Mouse (Mus musculus): Measurements from ENCODE around the gene Pcnt. TPM values are rescaled to one million over a fixed set of nuclear protein-coding genes. Genes with fewer than 3 reads are reported as not detected.

Pcnt gene
- polyA plus RNA-seq, 1 experiment from 2014 or later: 5.5 TPM

DNA sequence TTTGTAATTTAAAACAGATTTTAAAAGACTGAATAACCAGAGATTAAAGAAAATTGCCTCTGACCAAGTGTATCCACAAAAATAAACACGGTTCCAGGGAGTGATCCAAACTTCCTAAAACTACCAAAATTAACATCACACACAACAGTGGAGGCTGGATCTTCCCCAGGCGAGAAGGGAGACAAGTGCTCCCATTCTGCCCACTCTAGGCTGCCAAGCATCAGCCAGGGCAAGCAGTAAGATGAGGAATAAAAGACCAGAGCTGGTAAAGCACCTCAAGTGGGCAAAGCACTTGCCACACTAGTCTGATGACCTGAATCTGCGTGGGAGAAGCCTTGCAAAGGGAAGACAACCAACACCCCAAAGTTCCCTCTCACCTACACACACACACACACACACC is 70.8 kb downstream of the Pcnt start:
- H3K4me1 ChIP-seq (ENCODE audit: control insufficient read depth, insufficient read depth, low read depth, low read length): no peaks in the 10 kb centered on the region
- H3K4me3 ChIP-seq (ENCODE audit: low read length): no peak overlapping the region
- H3K27ac ChIP-seq (ENCODE audit: low read depth, low read length): no peak overlapping the region
- peaks cover 17% of the 10 kb centered on the region for H3K36me3 ChIP-seq (ENCODE audit: control insufficient read depth, insufficient read depth, low read length)
- no peak overlapping the region for H3K9ac ChIP-seq (ENCODE audit: low read depth, low read length)
- no peaks in the 10 kb centered on the region for H3K9me3 ChIP-seq (ENCODE audit: control insufficient read depth, low read length)
- H3K4me2 ChIP-seq (ENCODE audit: low read length): no peak overlapping the region
- H3K27me3 ChIP-seq (replicated peaks; ENCODE audit: control insufficient read depth, insufficient read depth, low read length): no peaks in the 10 kb centered on the region
- 86% methylated on average over 3 of the region's 3 CpGs for WGBS
- ATAC-seq: no peak

DNA sequence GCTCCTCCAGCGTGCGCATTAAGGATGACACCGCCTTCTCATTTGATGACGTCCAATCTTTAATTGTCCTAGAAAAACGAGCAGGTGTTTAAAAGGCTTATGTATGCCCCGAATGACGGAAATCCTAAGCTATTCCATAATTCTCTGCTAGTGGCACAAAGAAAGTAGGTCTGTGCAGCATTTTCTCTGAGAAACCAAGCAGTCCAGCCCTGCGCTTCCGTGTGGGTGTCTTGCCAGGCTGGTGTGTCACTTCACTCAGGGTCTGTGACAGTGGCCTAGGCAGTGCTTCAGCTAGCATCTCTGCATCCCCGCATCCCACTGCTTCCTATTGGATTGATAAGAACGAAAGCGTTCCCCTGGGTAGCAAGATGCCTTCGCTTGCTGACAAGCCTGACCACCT is 73.8 kb downstream of the Pcnt start:
- Histone ChIP-seq H3K4me1 (ENCODE audit: control insufficient read depth, insufficient read depth, low read depth, low read length) (no peaks in the 10 kb centered on the region), H3K9ac (ENCODE audit: low read depth, low read length) (no peak overlapping the region), H3K4me3 (ENCODE audit: low read length) (no peak overlapping the region), H3K4me2 (ENCODE audit: low read length) (no peak overlapping the region), H3K27me3 (replicated peaks; ENCODE audit: control insufficient read depth, insufficient read depth, low read length) (no peaks in the 10 kb centered on the region), H3K9me3 (ENCODE audit: control insufficient read depth, low read length) (no peaks in the 10 kb centered on the region), H3K36me3 (ENCODE audit: control insufficient read depth, insufficient read depth, low read length) (peaks cover 10% of the 10 kb centered on the region), H3K27ac (ENCODE audit: low read depth, low read length) (no peak overlapping the region)
- no peak for ATAC-seq
- WGBS: 94% methylated on average over 13 of the region's 13 CpGs

DNA sequence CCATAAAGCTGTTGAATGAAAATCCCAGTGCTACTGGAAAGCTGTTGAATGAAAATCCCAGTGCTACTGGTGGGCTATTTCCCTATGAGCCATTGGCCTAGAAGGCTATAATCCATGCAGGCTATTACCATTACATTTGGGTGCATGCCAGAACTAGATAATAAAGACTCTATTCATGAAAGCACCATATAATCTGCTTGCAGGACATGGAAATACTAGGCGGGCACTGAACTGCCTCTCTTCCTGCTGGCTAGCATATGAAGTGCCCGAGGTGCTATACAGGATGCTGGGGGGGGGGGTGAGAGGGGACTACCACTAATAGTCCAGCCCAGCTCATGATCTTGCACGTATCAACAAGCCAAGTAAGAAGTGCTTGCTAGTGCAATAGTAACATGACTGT is 79.4 kb downstream of the Pcnt start:
- Histone ChIP-seq H3K4me2 (ENCODE audit: low read length) (no peak overlapping the region), H3K36me3 (ENCODE audit: control insufficient read depth, insufficient read depth, low read length) (no peaks in the 10 kb centered on the region), H3K9me3 (ENCODE audit: control insufficient read depth, low read length) (no peaks in the 10 kb centered on the region), H3K9ac (ENCODE audit: low read depth, low read length) (no peak overlapping the region), H3K27me3 (replicated peaks; ENCODE audit: control insufficient read depth, insufficient read depth, low read length) (no peaks in the 10 kb centered on the region), H3K4me3 (ENCODE audit: low read length) (no peak overlapping the region), H3K4me1 (ENCODE audit: control insufficient read depth, insufficient read depth, low read depth, low read length) (no peaks in the 10 kb centered on the region), H3K27ac (ENCODE audit: low read depth, low read length) (no peak overlapping the region)
- no peak; the same call in 1 of the 2 replicates for ATAC-seq
- whole genome bisulfite sequencing: 37% methylated on average over 3 of the region's 3 CpGs

DNA sequence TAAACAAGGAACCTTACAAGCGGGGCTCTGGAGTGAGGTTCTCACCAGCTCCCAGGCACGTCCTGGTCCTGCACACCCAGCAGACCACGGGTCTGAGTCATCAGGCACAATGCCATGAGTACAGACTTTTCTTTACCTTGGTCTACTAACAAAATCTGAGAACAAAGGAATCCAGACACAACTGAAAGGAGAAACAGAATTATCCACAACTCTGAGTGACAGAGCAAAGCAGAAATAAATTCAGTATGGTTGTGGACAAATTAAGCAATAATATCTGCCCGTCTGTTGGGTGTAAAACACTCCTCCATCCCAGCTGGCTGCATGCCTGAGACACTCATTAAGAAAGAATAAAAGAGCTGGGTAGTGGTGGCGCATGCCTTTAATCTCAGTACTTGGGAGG is 84.1 kb downstream of the Pcnt start:
- peaks cover 2% of the 10 kb centered on the region; the same call in 1 of the 2 replicates for H3K36me3 ChIP-seq (ENCODE audit: control insufficient read depth, insufficient read depth, low read length)
- H3K27me3 ChIP-seq (replicated peaks; ENCODE audit: control insufficient read depth, insufficient read depth, low read length): no peaks in the 10 kb centered on the region
- WGBS: 80% methylated on average over 5 of the region's 5 CpGs
- no peaks in the 10 kb centered on the region for H3K9me3 ChIP-seq (ENCODE audit: control insufficient read depth, low read length)
- H3K4me2 ChIP-seq (ENCODE audit: low read length): no peak overlapping the region
- no peak overlapping the region for H3K4me3 ChIP-seq (ENCODE audit: low read length)
- no peak overlapping the region for H3K27ac ChIP-seq (ENCODE audit: low read depth, low read length)
- ATAC-seq: no peak
- no peaks in the 10 kb centered on the region for H3K4me1 ChIP-seq (ENCODE audit: control insufficient read depth, insufficient read depth, low read depth, low read length)
- H3K9ac ChIP-seq (ENCODE audit: low read depth, low read length): no peak overlapping the region

DNA sequence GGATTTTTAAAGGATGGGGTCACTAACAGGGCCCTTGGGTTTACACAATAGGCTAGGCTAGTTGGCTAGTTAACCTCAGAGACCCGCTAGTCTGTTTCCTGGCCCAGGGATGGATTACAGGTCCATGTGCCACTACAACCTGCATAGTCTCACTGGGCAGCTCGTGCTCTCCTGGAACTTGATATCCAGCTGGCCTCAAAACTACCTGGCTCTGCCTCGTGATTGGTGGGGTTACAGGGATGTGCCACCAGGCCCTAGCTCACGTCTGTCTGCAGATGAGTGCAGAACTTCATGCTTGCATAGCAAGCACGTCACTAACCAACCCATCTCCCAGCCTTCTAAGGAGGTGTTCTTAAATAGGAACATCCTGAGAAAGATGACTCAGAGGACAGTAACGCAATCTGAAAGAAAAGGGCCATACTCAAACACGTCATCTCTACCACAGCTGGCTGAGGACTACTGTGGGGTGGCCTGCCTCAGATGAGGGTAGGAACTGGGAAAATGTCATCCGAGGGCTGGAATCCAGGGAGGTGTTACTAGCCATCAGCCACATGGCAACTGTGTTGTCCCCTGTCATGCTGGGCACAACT is 85.2 kb downstream of the Pcnt start:
- WGBS: 91% methylated on average over 8 of the region's 8 CpGs
- no peak overlapping the region for H3K4me2 ChIP-seq (ENCODE audit: low read length)
- no peaks in the 10 kb centered on the region for H3K27me3 ChIP-seq (replicated peaks; ENCODE audit: control insufficient read depth, insufficient read depth, low read length)
- H3K4me1 ChIP-seq (ENCODE audit: control insufficient read depth, insufficient read depth, low read depth, low read length): no peaks in the 10 kb centered on the region
- H3K9ac ChIP-seq (ENCODE audit: low read depth, low read length): no peak overlapping the region
- no peak overlapping the region for H3K4me3 ChIP-seq (ENCODE audit: low read length)
- ATAC-seq: no peak
- no peaks in the 10 kb centered on the region for H3K9me3 ChIP-seq (ENCODE audit: control insufficient read depth, low read length)
- H3K36me3 ChIP-seq (ENCODE audit: control insufficient read depth, insufficient read depth, low read length): peaks cover 2% of the 10 kb centered on the region; the same call in 1 of the 2 replicates
- H3K27ac ChIP-seq (ENCODE audit: low read depth, low read length): no peak overlapping the region

DNA sequence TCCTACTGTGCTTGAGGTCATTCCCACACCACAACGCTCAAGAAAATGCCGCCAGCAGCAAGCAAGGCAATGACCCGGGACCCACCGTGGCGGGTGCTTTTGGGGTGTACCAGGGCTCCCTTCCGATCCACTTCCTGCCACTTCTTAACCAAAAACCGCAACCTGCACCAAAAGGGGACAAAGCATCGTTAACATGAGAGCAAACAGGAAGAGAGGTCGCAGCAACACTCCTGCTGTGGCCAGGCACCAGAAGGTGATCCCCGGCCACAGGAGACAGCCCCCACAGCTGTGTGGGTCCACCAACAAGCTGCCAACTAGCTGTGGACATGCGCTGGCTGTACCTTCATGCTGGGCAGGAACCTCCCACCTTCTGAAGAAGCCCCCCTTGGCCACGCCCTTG is 87.6 kb downstream of the Pcnt start:
- Histone ChIP-seq H3K4me2 (ENCODE audit: low read length) (no peak overlapping the region), H3K36me3 (ENCODE audit: control insufficient read depth, insufficient read depth, low read length) (peaks cover 10% of the 10 kb centered on the region; the same call in 1 of the 2 replicates), H3K4me3 (ENCODE audit: low read length) (no peak overlapping the region), H3K4me1 (ENCODE audit: control insufficient read depth, insufficient read depth, low read depth, low read length) (no peaks in the 10 kb centered on the region), H3K9me3 (ENCODE audit: control insufficient read depth, low read length) (no peaks in the 10 kb centered on the region), H3K9ac (ENCODE audit: low read depth, low read length) (no peak overlapping the region), H3K27me3 (replicated peaks; ENCODE audit: control insufficient read depth, insufficient read depth, low read length) (no peaks in the 10 kb centered on the region), H3K27ac (ENCODE audit: low read depth, low read length) (no peak overlapping the region)
- ATAC-seq: no peak
- 95% methylated on average over 12 of the region's 12 CpGs for WGBS

DNA sequence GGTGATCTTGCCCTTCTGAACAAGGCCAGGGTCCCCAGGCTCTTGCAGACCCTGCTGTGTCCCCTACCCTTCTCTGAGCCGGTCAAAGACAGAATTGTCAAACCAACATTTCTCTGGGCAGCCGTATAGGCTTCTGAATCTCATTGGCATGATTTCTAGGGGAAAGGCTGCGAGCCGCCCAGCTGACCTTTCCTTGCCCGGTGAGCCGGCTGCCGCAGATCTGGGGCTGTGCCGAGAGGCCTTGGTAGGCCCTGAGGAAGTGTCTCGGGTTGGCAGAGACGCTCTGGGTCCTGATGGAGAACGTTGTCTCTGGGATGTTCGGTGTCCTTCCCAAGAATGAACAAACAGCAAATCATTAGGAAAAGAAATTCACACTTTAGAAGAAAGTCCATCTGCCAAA is 88.6 kb downstream of the Pcnt start:
- no peak overlapping the region for H3K4me3 ChIP-seq (ENCODE audit: low read length)
- peaks cover 10% of the 10 kb centered on the region; the same call in 1 of the 2 replicates for H3K36me3 ChIP-seq (ENCODE audit: control insufficient read depth, insufficient read depth, low read length)
- H3K9ac ChIP-seq (ENCODE audit: low read depth, low read length): no peak overlapping the region
- H3K27me3 ChIP-seq (replicated peaks; ENCODE audit: control insufficient read depth, insufficient read depth, low read length): no peaks in the 10 kb centered on the region
- H3K4me2 ChIP-seq (ENCODE audit: low read length): no peak overlapping the region
- H3K9me3 ChIP-seq (ENCODE audit: control insufficient read depth, low read length): no peaks in the 10 kb centered on the region
- 96% methylated on average over 12 of the region's 12 CpGs for WGBS
- no peaks in the 10 kb centered on the region for H3K4me1 ChIP-seq (ENCODE audit: control insufficient read depth, insufficient read depth, low read depth, low read length)
- no peak for ATAC-seq
- no peak overlapping the region for H3K27ac ChIP-seq (ENCODE audit: low read depth, low read length)

DNA sequence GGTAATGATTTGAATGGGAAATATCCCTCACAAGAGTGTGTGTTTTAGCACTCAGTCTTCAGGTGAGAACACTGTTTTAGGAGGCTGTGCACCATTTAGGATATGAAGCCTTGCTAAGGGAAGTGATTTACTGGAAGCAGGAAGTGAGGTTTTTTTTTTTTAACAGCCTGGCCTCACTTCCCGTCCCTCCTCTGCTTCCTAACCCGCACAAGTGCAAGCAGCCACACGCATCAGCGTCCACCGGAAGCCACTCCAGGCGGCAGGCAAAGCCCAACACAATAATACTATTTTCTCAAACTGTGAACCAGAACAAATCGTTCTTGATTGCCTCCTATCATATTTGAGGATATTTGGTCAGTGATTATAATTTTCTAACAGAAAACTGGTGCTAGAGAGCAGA is 90.6 kb downstream of the Pcnt start:
- WGBS: 87% methylated on average over 7 of the region's 7 CpGs
- no peaks in the 10 kb centered on the region for H3K9me3 ChIP-seq (ENCODE audit: control insufficient read depth, low read length)
- no peak overlapping the region for H3K4me2 ChIP-seq (ENCODE audit: low read length)
- H3K36me3 ChIP-seq (ENCODE audit: control insufficient read depth, insufficient read depth, low read length): peaks cover 10% of the 10 kb centered on the region; the same call in 1 of the 2 replicates
- H3K9ac ChIP-seq (ENCODE audit: low read depth, low read length): no peak overlapping the region
- ATAC-seq: no peak
- H3K27me3 ChIP-seq (replicated peaks; ENCODE audit: control insufficient read depth, insufficient read depth, low read length): no peaks in the 10 kb centered on the region
- no peaks in the 10 kb centered on the region for H3K4me1 ChIP-seq (ENCODE audit: control insufficient read depth, insufficient read depth, low read depth, low read length)
- no peak overlapping the region for H3K4me3 ChIP-seq (ENCODE audit: low read length)
- H3K27ac ChIP-seq (ENCODE audit: low read depth, low read length): no peak overlapping the region

DNA sequence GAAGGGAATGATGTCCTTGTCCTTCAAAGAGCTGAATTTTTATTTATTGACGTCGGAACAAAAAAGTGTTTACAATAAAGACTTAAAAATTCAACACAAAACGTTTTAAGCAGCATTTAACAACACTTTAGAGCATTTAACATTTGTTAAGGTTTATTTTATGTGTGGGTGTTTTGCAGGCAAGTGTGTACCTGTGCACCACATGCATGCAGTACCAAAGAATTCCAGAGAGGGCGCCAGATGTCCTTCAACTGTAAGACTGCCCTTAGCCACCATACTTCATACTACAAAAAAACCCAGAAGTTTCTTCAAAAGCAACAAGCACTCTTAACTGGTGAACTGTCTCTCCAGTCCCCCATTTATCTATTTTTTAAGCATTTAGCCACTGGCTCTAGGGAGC is 96.0 kb downstream of the Pcnt start:
- Histone ChIP-seq H3K4me1 (ENCODE audit: control insufficient read depth, insufficient read depth, low read depth, low read length) (peaks cover 25% of the 10 kb centered on the region), H3K27me3 (replicated peaks; ENCODE audit: control insufficient read depth, insufficient read depth, low read length) (no peaks in the 10 kb centered on the region), H3K4me3 (ENCODE audit: low read length) (no peak overlapping the region), H3K4me2 (ENCODE audit: low read length) (peak overlapping the region; percentile 96; the same call in 1 of the 2 replicates), H3K27ac (ENCODE audit: low read depth, low read length) (no peak overlapping the region), H3K9ac (ENCODE audit: low read depth, low read length) (no peak overlapping the region), H3K36me3 (ENCODE audit: control insufficient read depth, insufficient read depth, low read length) (peaks cover 8% of the 10 kb centered on the region; the same call in 1 of the 2 replicates), H3K9me3 (ENCODE audit: control insufficient read depth, low read length) (no peaks in the 10 kb centered on the region)
- ATAC-seq: no peak
- 9% methylated on average over 4 of the region's 4 CpGs for WGBS
